Mouse (Mus musculus) CD4-positive, CD25-positive, alpha-beta regulatory T cell (primary cell): ENCODE results near the gene S100a7a. TPM values are rescaled to one million over a fixed set of nuclear protein-coding genes. Genes with fewer than 3 reads are reported as not detected.

Source experiments
- polyA plus RNA-seq: library from polyadenylated mRNA; unstranded; fragments of 100-300 nt; shearing (Covaris generic); gene quantifications from one replicate; pipeline ENCODE4 v1.2.1, GENCODE M21; 2017

S100a7a gene
- not detected for polyA plus RNA-seq

GRCm38 (mm10) chr3:90653717-90654116, at the start of gene S100a7a:
S100a7a (plus strand) TSS chr3:90654017.

DNA sequence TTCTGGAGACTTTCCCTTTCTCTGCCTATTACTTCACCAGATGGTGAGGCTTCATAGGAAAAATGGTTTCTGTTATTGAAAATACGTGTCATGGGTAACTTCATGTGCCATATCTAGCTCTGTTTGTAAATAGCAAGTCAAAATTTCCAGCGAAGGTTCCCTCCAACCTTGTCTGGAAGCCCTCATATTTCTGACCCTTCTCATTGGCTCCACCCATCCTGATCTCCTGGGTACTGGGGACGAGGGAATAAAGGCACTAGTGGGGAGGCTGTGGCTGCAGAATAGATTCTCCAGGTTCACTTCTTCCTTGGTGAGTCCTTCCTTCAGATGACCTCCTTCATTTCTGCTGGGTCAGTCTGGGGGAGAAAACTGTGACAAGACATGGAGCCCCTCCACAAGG, 45.6 kb upstream of the S100a7a start, which contains the start of gene S100a5:
S100a5 (plus strand) TSS at position 301 of the 400 bp plus-strand sequence.

DNA sequence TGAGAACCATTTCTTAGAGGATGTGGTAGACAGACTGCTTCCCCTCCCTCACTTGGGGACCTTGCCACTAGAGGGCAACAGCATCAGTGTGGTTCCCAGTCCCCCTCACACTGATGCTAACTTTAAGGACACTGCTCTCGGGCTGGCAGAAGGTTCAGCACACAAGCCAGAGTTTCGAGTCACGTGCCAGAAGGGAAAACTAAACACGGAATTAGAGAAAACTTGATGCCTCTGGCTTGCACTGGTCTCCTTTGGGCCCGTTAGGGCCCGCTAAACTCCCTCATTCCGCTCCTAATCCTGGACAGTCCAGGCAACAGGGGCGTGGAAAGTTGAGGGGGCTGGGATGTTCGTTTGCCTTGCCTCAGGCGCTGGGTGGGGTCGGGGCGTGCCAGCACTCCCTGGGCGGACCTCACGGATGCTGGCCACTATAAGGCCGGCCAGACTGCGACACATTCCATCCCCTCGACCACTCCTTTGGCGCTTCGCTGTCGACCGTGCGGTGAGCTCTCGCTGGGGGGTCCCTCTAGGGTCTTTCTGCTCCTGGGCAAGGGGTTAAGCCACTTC, 41.0 kb upstream of the S100a7a start, which contains the start of gene S100a6:
S100a6 (plus strand) TSS at position 155 of the 564 bp plus-strand sequence.

GRCm38 (mm10) chr3:90668846-90669245, 15.0 kb downstream of the S100a7a start, which contains the start of gene S100a8:
S100a8 (plus strand) TSS chr3:90668978.

GRCm38 (mm10) chr3:90695613-90696012, 41.8 kb downstream of the S100a7a start, which contains the start of gene S100a9:
S100a9 (minus strand) TSS chr3:90695721.

Other genes starting within 250 kb of the S100a7a start
- gene Ints3, start 220.4 kb upstream of the S100a7a start, polyA plus RNA-seq, result 34.7 TPM
- not detected for gene Npr1, start 188.2 kb upstream of the S100a7a start, polyA plus RNA-seq
- gene Ilf2, start 177.9 kb upstream of the S100a7a start, polyA plus RNA-seq, result 102 TPM
- 107 TPM for gene Snapin, start 163.0 kb upstream of the S100a7a start, polyA plus RNA-seq
- 166 TPM for gene Chtop, start 144.5 kb upstream of the S100a7a start, polyA plus RNA-seq
- 3.4 TPM for gene S100a1, start 139.6 kb upstream of the S100a7a start, polyA plus RNA-seq
- 133 TPM for gene S100a13, start 139.6 kb upstream of the S100a7a start, polyA plus RNA-seq
- not detected for gene S100a14, start 127.2 kb upstream of the S100a7a start, polyA plus RNA-seq
- 0.30 TPM for gene S100a16, start 116.8 kb upstream of the S100a7a start, polyA plus RNA-seq
- 1.3 TPM for gene S100a3, start 93.4 kb upstream of the S100a7a start, polyA plus RNA-seq
- gene S100a2, start 63.8 kb upstream of the S100a7a start, polyA plus RNA-seq, result 0.85 TPM
- gene Gm42674, start 52.1 kb upstream of the S100a7a start, polyA plus RNA-seq, result not detected
- gene S100a4, start 50.2 kb upstream of the S100a7a start, polyA plus RNA-seq, result 89.2 TPM
- gene S100a5, start 45.5 kb upstream of the S100a7a start, polyA plus RNA-seq, result not detected
- gene S100a6, start 41.1 kb upstream of the S100a7a start, polyA plus RNA-seq, result 126 TPM
- gene S100a8, start 15.0 kb downstream of the S100a7a start, polyA plus RNA-seq, result not detected
- not detected for gene S100a9, start 41.7 kb downstream of the S100a7a start, polyA plus RNA-seq
- gene Pglyrp4, start 72.9 kb downstream of the S100a7a start, polyA plus RNA-seq, result not detected
- gene Gm5849, start 123.9 kb downstream of the S100a7a start, polyA plus RNA-seq, result not detected